Mouse (Mus musculus): ENCODE results near the gene Ptgis. TPM values are rescaled to one million over a fixed set of nuclear protein-coding genes. Genes with fewer than 3 reads are reported as not detected.

Ptgis gene
- polyA plus RNA-seq, 1 experiment from 2014 or later: 21.6 TPM

DNA sequence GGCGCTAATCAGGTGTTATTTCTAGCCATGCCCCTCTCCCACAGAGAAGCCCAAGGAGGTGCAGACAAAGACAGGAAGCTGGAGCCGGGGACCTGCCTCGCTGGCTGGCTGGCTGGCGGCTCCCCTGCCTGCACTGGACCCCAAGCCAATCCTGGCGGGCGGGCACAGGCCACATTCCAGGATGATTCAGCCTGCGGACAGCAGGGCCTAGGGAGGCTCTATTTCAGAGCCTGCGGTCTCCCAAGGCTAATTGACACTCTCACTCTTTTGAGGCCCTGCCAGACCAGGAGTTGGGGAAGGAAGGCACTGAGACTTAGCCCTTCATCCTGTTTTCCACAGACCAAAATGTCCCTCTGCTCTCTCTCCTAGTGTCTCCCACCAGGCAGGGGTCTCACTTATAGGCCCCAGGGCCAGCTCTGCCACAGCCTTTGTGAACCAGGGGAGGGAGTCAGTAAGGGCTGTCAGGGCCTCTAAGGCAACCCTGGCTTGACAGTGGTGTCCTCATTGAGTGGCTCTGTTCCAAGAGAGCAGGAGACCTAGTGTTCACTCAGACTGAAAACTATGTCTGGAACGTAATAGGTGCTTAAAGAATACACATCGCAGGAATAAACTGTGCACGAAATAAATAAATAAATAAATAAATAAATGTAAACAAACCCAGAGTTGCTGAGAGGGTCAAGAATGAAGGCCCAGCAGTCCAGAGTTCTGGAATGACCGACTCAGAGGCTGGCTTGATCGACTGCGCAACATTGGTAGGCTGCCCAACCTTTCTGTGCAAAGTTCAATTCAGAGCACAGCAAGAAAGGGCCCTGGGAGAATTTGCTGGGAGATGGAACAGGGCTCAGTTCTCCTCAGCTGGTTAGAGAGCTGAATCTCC lies 8.0 kb downstream of the Ptgis start:
- H3K9me3 ChIP-seq (replicated peaks; ENCODE audit: control insufficient read depth, low read length): no peaks in the 10 kb centered on the region
- WGBS (ENCODE audit: insufficient replicate concordance): 44% methylated on average over 14 of the region's 14 CpGs
- ATAC-seq (replicated peaks; ENCODE audit: insufficient number of reproducible peaks, low FRiP score, low TSS enrichment): peak; percentile 60; the same call in 1 of the 2 replicates
- H3K4me1 ChIP-seq (ENCODE audit: control insufficient read depth, insufficient read depth, low read length): peaks cover 28% of the 10 kb centered on the region
- no peak overlapping the region for H3K4me2 ChIP-seq
- no peaks in the 10 kb centered on the region for H3K27me3 ChIP-seq (ENCODE audit: control insufficient read depth, insufficient read depth, low read length)
- H3K9ac ChIP-seq (ENCODE audit: low read depth, low read length): peak overlapping the region; percentile 60; the same call in 1 of the 2 replicates
- peak overlapping the region; percentile 68 for H3K27ac ChIP-seq (ENCODE audit: low read depth, low read length)
- no peaks in the 10 kb centered on the region for H3K36me3 ChIP-seq (ENCODE audit: control insufficient read depth, insufficient read depth, low read length)
- H3K4me3 ChIP-seq (ENCODE audit: low read depth, low read length): no peak overlapping the region

DNA sequence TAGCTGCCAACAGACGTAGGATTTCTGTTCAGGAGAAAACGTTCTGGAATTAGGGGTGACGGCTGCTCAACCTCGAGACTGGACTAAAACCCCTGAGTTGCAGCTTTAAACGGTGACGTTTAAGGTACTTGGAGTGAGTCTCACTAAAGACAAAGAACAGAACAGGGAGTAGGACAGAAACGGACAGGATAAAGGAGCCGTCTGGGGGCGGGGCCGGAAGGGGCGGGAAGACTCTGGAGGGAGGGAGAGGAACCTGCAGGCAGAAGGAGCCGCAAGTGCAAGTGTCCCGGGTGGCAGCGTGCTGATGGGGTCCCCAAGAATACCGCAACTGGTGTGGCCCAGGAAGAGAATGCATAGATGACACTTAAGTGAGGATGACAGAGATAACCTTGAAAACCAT lies 9.8 kb downstream of the Ptgis start:
- H3K4me3 ChIP-seq (ENCODE audit: low read depth, low read length): peak overlapping the region; percentile 22; the same call in 1 of the 2 replicates
- H3K27me3 ChIP-seq (ENCODE audit: control insufficient read depth, insufficient read depth, low read length): no peaks in the 10 kb centered on the region
- ATAC-seq (replicated peaks; ENCODE audit: insufficient number of reproducible peaks, low FRiP score, low TSS enrichment): peak; percentile 15; the same call in 1 of the 2 replicates
- no peaks in the 10 kb centered on the region for H3K9me3 ChIP-seq (replicated peaks; ENCODE audit: control insufficient read depth, low read length)
- H3K4me2 ChIP-seq: peak overlapping the region; percentile 56
- 0 out of 2 replicates have a peak overlapping the region, but pooled peaks have one; percentile 10 for H3K27ac ChIP-seq (ENCODE audit: low read depth, low read length)
- no peaks in the 10 kb centered on the region for H3K36me3 ChIP-seq (ENCODE audit: control insufficient read depth, insufficient read depth, low read length)
- H3K4me1 ChIP-seq (ENCODE audit: control insufficient read depth, insufficient read depth, low read length): peaks cover 26% of the 10 kb centered on the region
- WGBS (ENCODE audit: insufficient replicate concordance): 6% methylated on average over 15 of the region's 15 CpGs
- 0 out of 2 replicates have a peak overlapping the region, but pooled peaks have one; percentile 46 for H3K9ac ChIP-seq (ENCODE audit: low read depth, low read length)

DNA sequence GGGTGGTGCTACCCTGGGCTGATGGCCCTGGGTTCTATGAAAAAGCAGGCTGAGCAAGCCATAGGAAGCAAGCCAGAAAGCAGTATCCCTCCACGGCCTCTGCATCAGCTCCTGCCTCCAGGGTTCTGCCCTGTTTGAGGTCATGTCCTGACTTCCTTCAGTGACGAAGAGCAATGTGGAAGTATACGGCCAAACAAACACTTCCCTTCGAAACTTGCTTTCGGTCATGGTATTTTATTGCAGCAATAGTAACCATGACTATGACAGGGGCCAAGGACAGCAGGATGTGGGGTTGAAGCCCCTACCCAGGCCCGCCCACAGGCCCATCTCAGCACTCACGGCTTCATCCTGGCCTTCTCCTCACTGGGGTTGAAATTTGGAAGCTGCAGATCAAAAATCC lies 15.5 kb downstream of the Ptgis start:
- Histone ChIP-seq H3K27me3 (ENCODE audit: control insufficient read depth, insufficient read depth, low read length) (no peaks in the 10 kb centered on the region), H3K9me3 (replicated peaks; ENCODE audit: control insufficient read depth, low read length) (no peaks in the 10 kb centered on the region), H3K9ac (ENCODE audit: low read depth, low read length) (no peak overlapping the region), H3K36me3 (ENCODE audit: control insufficient read depth, insufficient read depth, low read length) (no peaks in the 10 kb centered on the region), H3K4me1 (ENCODE audit: control insufficient read depth, insufficient read depth, low read length) (no peaks in the 10 kb centered on the region), H3K4me2 (no peak overlapping the region), H3K27ac (ENCODE audit: low read depth, low read length) (no peak overlapping the region), H3K4me3 (ENCODE audit: low read depth, low read length) (no peak overlapping the region)
- 80% methylated on average over 7 of the region's 7 CpGs for WGBS (ENCODE audit: insufficient replicate concordance)
- no peak for ATAC-seq (replicated peaks; ENCODE audit: insufficient number of reproducible peaks, low FRiP score, low TSS enrichment)

DNA sequence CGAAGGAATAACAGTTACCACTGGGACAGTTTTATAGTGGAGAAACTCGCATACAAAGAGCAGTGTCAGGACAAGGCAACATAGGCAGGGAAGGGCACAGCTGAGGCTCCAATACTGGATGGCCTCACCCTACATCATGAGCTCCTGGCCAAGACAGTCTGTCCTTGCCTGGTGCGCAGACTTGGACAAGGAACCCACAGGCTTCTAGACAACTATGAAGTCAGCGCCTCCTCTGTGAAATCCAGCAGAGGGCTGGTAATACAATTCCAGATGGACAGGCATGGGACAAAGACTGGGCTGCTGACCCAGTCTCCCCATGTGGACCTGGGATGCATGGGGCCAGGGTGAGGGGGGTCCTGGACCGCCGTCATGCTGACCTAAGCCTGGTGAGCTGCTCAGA lies 16.2 kb downstream of the Ptgis start:
- H3K9me3 ChIP-seq (replicated peaks; ENCODE audit: control insufficient read depth, low read length): no peaks in the 10 kb centered on the region
- no peak overlapping the region for H3K9ac ChIP-seq (ENCODE audit: low read depth, low read length)
- no peak overlapping the region for H3K4me3 ChIP-seq (ENCODE audit: low read depth, low read length)
- no peaks in the 10 kb centered on the region for H3K27me3 ChIP-seq (ENCODE audit: control insufficient read depth, insufficient read depth, low read length)
- H3K27ac ChIP-seq (ENCODE audit: low read depth, low read length): no peak overlapping the region
- 81% methylated on average over 6 of the region's 6 CpGs for WGBS (ENCODE audit: insufficient replicate concordance)
- no peaks in the 10 kb centered on the region for H3K4me1 ChIP-seq (ENCODE audit: control insufficient read depth, insufficient read depth, low read length)
- no peak for ATAC-seq (replicated peaks; ENCODE audit: insufficient number of reproducible peaks, low FRiP score, low TSS enrichment)
- H3K36me3 ChIP-seq (ENCODE audit: control insufficient read depth, insufficient read depth, low read length): no peaks in the 10 kb centered on the region
- H3K4me2 ChIP-seq: no peak overlapping the region

DNA sequence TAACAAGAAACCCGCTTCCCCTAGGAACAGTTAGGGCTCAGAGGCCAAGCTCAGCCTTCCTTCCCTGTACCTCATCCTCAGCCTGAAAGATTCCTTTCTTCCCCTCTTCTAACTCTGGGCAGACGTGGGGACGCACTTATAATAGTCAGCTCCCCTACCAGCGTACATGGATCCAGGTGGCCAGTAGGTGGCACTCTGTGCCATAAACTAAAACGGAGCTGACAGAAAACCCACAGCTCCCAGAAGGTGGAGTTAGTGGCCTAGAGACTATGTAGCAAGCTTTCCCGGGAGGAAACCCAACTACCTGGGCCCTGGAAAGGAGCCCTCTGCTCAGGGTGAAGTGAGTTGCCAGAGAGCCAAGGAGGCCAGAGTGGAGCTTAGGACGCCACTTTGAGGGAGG lies 18.3 kb downstream of the Ptgis start:
- 22% methylated on average over 7 of the region's 7 CpGs for WGBS (ENCODE audit: insufficient replicate concordance)
- no peak for ATAC-seq (replicated peaks; ENCODE audit: insufficient number of reproducible peaks, low FRiP score, low TSS enrichment)
- H3K27ac ChIP-seq (ENCODE audit: low read depth, low read length): no peak overlapping the region

DNA sequence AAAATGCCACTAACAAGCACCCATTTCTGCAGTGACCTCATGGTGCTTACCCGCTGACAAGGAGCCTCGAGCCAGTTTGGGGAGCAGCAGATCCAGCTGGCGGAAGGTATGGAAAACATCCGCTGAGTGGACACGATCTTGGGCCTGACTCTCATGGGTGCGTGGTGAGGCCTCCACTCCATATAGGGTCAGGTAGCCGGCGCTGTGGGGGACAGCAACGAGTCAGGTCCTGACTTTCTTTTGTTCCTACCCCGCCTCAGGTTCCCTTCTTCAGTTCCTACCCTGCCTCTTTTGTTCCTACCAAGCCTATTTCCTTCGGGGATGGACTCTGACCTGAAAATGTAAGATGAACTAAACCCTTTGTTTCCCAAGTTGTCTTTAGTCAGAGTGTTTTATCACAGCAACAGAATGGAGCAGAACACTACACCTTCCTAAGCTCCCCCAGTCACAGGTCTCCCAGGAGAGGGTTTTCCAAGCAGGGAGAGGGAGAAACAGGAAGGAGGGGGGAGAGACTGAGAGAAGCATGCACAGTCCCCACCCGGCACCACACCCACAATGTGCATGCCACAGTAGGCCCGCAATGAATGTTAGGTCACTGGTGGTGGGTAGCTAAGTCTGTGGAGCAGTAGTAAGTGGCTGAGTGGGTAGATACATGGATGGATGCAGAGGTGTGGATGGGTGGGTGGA lies 19.1 kb downstream of the Ptgis start:
- Histone ChIP-seq H3K9me3 (replicated peaks; ENCODE audit: control insufficient read depth, low read length) (no peaks in the 10 kb centered on the region), H3K4me3 (ENCODE audit: low read depth, low read length) (no peak overlapping the region), H3K4me1 (ENCODE audit: control insufficient read depth, insufficient read depth, low read length) (no peaks in the 10 kb centered on the region), H3K9ac (ENCODE audit: low read depth, low read length) (no peak overlapping the region), H3K4me2 (no peak overlapping the region), H3K27me3 (ENCODE audit: control insufficient read depth, insufficient read depth, low read length) (no peaks in the 10 kb centered on the region), H3K27ac (ENCODE audit: low read depth, low read length) (no peak overlapping the region), H3K36me3 (ENCODE audit: control insufficient read depth, insufficient read depth, low read length) (no peaks in the 10 kb centered on the region)
- WGBS (ENCODE audit: insufficient replicate concordance): 75% methylated on average over 13 of the region's 13 CpGs
- no peak for ATAC-seq (replicated peaks; ENCODE audit: insufficient number of reproducible peaks, low FRiP score, low TSS enrichment)

More for the DNA sequence above, 18.3 kb downstream of the Ptgis start:
- Histone ChIP-seq H3K9ac (ENCODE audit: low read depth, low read length) (no peak overlapping the region), H3K4me2 (no peak overlapping the region), H3K9me3 (replicated peaks; ENCODE audit: control insufficient read depth, low read length) (no peaks in the 10 kb centered on the region), H3K4me1 (ENCODE audit: control insufficient read depth, insufficient read depth, low read length) (no peaks in the 10 kb centered on the region), H3K4me3 (ENCODE audit: low read depth, low read length) (no peak overlapping the region), H3K27me3 (ENCODE audit: control insufficient read depth, insufficient read depth, low read length) (no peaks in the 10 kb centered on the region), H3K36me3 (ENCODE audit: control insufficient read depth, insufficient read depth, low read length) (no peaks in the 10 kb centered on the region)

DNA sequence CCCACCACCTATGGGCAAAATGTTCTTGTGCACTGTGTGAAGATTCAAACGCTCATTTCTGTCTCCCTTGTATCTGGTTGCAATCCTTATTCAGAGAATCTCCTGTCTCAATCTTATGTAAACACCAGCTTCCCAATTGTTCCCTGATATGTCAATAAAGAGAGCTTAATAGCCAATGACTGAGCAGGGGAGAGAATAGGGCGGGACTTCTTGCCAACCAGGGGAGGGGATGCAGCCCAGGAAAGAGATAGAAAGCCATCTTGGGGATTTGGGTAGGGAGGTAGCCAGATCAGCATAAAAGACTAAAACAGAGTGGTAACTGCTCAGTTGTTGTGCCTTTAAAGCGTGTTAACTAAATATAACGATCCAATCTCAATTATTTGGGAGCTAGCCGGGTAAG lies 19.7 kb downstream of the Ptgis start:
- Histone ChIP-seq H3K27ac (ENCODE audit: low read depth, low read length) (no peak overlapping the region), H3K36me3 (ENCODE audit: control insufficient read depth, insufficient read depth, low read length) (no peaks in the 10 kb centered on the region), H3K4me1 (ENCODE audit: control insufficient read depth, insufficient read depth, low read length) (no peaks in the 10 kb centered on the region), H3K27me3 (ENCODE audit: control insufficient read depth, insufficient read depth, low read length) (no peaks in the 10 kb centered on the region), H3K4me3 (ENCODE audit: low read depth, low read length) (no peak overlapping the region), H3K4me2 (no peak overlapping the region), H3K9me3 (replicated peaks; ENCODE audit: control insufficient read depth, low read length) (no peaks in the 10 kb centered on the region), H3K9ac (ENCODE audit: low read depth, low read length) (no peak overlapping the region)
- ATAC-seq (replicated peaks; ENCODE audit: insufficient number of reproducible peaks, low FRiP score, low TSS enrichment): no peak
- WGBS (ENCODE audit: insufficient replicate concordance): 78% methylated on average over 5 of the region's 5 CpGs

DNA sequence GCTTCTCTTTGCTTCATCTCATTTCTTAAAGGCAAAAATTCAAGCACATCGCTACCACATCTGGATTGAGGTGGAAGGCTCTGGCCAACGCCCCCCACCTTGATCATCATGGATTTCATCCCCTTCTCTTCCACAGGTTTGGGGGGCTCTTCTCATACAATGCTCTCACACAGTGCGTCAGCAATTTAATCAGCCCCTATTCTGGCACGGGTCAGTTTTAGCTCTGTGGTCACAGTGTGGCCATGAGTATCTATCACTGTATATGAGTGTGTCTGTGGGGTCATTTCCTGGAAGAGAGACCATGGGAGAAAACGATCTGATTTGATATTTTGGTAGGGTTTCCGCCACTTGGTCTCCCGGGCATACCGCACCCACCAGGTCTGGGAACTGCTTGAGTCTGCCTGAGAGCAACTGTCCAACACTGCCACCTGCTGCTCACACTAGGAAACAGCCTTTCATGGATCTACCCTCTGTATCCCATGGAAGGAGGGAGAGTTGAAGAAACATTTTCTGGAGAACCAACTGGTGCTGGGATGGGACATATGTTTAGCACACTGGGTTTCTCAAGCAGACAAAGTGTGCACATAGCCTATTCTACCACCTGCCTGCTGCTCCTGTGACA lies 21.1 kb downstream of the Ptgis start:
- no peak overlapping the region for H3K27ac ChIP-seq (ENCODE audit: low read depth, low read length)
- no peak for ATAC-seq (replicated peaks; ENCODE audit: insufficient number of reproducible peaks, low FRiP score, low TSS enrichment)

More for the DNA sequence above, 21.1 kb downstream of the Ptgis start:
- Histone ChIP-seq H3K36me3 (ENCODE audit: control insufficient read depth, insufficient read depth, low read length) (no peaks in the 10 kb centered on the region), H3K9me3 (replicated peaks; ENCODE audit: control insufficient read depth, low read length) (no peaks in the 10 kb centered on the region), H3K4me2 (no peak overlapping the region), H3K9ac (ENCODE audit: low read depth, low read length) (no peak overlapping the region), H3K4me1 (ENCODE audit: control insufficient read depth, insufficient read depth, low read length) (no peaks in the 10 kb centered on the region), H3K4me3 (ENCODE audit: low read depth, low read length) (no peak overlapping the region), H3K27me3 (ENCODE audit: control insufficient read depth, insufficient read depth, low read length) (no peaks in the 10 kb centered on the region)
- WGBS (ENCODE audit: insufficient replicate concordance): 44% methylated on average over 8 of the region's 8 CpGs

Data from heart, embryonic 11.5 days (tissue).